Mouse (Mus musculus): ENCODE data around the gene Tmem156. TPM values are rescaled to one million over a fixed set of nuclear protein-coding genes. Genes with fewer than 3 reads are reported as not detected.

Gene Tmem156
- total RNA-seq, 2 experiments from 2014 or later = not detected

DNA sequence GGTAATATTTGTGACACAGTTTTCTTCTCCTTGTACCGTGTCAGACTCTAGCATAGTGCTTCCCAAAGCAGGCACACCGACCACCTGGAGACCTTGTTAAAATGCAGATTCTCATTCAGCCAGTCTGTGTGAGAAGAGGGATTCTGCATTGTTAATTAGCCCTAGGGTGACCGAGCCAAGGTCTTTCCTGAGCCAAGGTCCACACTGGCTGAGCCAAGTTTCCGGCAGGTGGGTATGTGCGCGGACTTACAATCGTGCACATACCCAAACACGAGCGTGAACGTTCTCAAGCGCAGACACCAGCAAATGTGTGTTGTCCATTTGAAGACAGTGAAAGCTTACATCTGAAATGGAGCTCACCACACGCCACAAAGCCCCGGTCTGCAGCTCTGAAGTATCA, 55.3 kb downstream of the Tmem156 start:
- intact Hi-C loops (cut with DNase I) = no loop called here
- DNase-seq = no peak
- no peak for TF ChIP-seq CTCF (IDR thresholded peaks at IDR 0.05)
- no peak overlapping the region for H3K4me3 ChIP-seq
- no peak overlapping the region for H3K27ac ChIP-seq

DNA sequence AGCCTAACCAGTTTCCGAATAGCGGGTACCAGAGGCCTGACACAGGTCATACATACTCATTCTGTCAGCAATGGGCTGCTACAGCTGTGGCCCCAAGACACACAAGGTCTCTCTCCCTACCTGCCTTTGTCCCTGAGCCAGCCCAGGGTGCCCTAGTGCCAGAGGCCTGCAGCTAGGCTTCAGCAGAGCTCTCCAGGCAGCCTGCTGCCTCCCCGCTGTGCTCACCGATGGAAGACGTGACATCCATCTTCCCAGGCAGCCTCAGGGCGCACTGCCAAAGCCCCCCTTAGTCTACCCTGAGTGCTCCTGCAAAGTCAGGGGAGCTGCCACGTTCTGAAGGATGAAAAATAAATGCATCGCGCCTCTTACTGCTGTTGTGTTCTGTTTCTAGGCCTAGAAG, 63.9 kb downstream of the Tmem156 start:
- intact Hi-C loops (cut with DNase I) = no loop called here
- no peak overlapping the region for H3K4me3 ChIP-seq
- H3K27ac ChIP-seq = no peak overlapping the region
- DNase-seq = no peak
- TF ChIP-seq CTCF (IDR thresholded peaks at IDR 0.05) = no peak

DNA sequence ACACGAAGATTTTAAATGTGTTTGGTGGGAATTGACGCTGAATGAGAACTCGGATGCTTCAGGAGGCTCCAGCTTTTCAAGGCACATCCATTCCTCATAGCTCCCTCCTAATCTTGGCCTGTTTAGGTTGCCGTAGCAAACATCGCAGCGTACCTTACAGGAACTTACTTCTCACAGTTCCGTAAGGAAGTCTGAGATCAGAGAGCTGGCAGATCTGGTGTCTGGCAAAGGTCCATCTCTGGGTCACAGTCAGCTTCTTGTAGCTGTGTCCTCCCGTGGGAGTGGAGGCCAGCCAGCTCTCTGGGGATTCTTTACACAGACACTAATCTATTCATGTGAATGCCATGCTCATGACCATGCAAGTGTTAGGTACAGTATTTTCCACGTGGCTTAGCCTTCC, 65.2 kb downstream of the Tmem156 start:
- no peak overlapping the region for H3K27ac ChIP-seq
- H3K4me3 ChIP-seq = no peak overlapping the region
- DNase-seq = peak; percentile 46
- TF ChIP-seq CTCF (IDR thresholded peaks at IDR 0.05) = no peak
- intact Hi-C loops (cut with DNase I) = no loop called here

DNA sequence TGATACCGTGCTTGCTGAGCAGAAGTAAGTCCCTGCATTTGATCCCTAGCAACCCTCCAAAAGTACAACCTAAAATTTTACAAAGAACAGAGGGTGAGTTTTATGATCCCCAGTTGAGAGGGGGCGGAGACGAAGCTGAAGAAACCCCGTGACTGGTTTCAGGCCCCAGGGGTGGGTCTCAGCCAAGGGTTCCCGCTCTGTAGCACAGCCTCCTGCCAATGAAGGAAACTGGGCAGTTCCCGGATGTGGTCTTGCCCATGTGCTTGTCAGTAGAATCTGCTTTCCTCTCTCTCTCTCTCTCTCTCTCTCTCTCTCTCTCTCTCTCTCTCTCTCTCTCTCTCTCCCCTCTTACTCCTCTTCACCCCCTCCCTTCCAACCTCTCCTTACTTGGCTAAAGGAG, 66.0 kb downstream of the Tmem156 start:
- no peak overlapping the region for H3K27ac ChIP-seq
- DNase-seq = peak; percentile 34
- no peak overlapping the region for H3K4me3 ChIP-seq
- no peak for TF ChIP-seq CTCF (IDR thresholded peaks at IDR 0.05)
- intact Hi-C loops (cut with DNase I) = no loop called here

DNA sequence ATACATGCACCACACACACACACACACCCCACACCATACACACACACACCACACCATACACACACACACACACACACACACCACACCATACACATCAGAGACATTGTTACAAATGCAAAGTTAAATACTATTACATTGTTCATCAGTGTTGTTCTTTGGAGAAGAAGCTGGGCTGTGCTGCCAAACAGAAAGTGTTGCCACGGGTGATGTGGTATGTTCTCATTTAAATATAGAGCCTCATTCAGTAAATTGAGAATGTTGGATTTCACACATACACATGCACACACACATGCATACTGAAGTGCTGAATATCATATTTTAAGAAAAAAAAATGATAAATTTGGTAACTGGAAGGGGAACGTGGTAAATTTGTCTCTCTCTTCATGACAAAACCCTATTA, 67.3 kb downstream of the Tmem156 start:
- no peak for DNase-seq
- no peak overlapping the region for H3K4me3 ChIP-seq
- intact Hi-C loops (cut with DNase I) = no loop called here

DNA sequence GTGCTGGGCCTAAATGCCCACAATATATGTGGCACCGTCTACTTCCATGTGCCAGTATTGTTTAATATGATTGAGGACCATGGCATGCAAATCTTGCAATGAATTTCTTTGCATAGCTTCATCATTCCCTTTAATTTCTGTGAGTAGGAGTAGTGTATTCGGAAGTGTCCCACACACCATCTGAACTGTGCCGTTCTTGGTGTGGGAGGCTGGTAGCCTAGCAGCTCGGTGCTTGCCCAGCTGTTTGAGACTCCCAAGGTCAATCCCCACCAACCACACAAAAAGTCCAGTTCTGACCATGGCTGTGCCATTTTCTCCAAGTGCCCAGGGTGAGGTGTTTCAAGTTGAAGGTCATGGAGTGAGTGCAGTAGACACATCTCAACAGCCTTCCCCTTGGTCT, 69.9 kb downstream of the Tmem156 start:
- intact Hi-C loops (cut with DNase I) = no loop called here
- Histone ChIP-seq H3K4me3 (no peak overlapping the region), H3K27ac (no peak overlapping the region)
- no peak for DNase-seq
- no peak for TF ChIP-seq CTCF (IDR thresholded peaks at IDR 0.05)

More for the DNA sequence above, 67.3 kb downstream of the Tmem156 start:
- H3K27ac ChIP-seq = no peak overlapping the region
- TF ChIP-seq CTCF (IDR thresholded peaks at IDR 0.05) = no peak

DNA sequence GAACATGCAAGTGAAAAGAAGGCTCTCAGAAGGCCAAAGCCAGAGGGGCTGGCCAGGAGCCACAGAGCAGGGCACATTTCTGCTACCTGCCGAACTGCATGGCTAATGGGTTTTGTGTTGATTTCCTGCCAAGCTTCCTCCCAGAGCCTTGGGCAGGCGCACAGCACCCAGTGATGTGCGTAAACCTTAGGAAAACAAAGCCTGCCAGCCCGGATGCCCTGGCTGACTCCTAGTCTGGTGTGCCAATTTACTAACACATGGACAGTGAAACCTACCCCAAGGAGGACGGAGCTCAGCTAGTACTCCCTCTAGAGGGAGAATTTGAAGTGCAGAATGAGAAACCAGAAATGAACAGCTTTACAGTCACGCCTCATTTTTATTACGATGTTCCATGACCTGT, 72.1 kb downstream of the Tmem156 start:
- TF ChIP-seq CTCF (IDR thresholded peaks at IDR 0.05) = peak; percentile 58
- intact Hi-C loops (cut with DNase I) = loop anchor here (5.0 kb wide), 1 partner anchor 222 kb away; no protein-coding TSS in a partner anchor
- DNase-seq = peak; percentile 61
- H3K27ac ChIP-seq = peak overlapping the region; percentile 46; the same call in 1 of the 2 replicates
- peak overlapping the region; percentile 30 for H3K4me3 ChIP-seq

DNA sequence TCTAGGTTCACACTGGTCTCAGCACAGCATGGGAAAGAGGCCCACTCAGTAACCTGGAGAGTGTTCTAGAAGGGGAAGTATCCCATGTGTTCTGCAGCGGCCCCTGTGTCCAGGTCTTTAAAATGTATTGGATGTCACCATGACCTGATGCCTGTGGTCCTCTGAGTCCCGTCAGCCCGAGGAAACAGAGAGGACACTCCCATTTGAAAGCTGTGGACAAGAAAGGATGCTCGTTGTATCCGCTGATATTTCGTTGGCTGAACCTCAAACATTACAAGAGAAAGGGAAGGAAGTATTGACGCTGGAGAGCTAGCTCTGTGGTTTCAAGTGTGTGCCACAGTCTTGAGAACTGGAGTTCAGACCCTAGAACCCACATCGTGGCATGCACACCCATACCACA, 72.8 kb downstream of the Tmem156 start:
- no peak overlapping the region for H3K27ac ChIP-seq
- intact Hi-C loops (cut with DNase I) = loop anchor here (5.0 kb wide), 1 partner anchor 223 kb away; no protein-coding TSS in a partner anchor
- TF ChIP-seq CTCF (IDR thresholded peaks at IDR 0.05) = no peak
- no peak overlapping the region for H3K4me3 ChIP-seq
- DNase-seq = no peak

DNA sequence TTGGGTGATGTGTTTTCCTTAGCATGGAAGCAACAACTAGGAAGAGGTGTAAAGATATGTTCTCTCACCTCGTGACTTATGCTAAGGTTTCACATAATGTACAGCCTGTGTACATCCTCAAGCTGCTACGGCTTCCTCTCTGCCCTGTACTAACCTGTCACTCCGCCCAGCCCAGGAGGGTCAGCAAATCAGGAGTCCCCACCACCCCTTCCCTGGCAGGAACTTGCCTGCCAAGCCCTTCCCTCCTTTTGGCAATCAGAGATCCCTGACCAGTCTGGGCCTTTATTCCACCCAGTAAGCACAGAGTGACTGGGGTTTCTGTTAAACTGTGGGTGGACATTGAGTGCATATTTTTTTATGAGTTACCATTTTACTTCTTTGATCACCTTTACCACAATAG, 76.4 kb downstream of the Tmem156 start:
- intact Hi-C loops (cut with DNase I) = loop anchor here (5.0 kb wide), 1 partner anchor 227 kb away; no protein-coding TSS in a partner anchor
- DNase-seq = no peak
- H3K4me3 ChIP-seq = no peak overlapping the region
- TF ChIP-seq CTCF (IDR thresholded peaks at IDR 0.05) = no peak
- no peak overlapping the region for H3K27ac ChIP-seq

DNA sequence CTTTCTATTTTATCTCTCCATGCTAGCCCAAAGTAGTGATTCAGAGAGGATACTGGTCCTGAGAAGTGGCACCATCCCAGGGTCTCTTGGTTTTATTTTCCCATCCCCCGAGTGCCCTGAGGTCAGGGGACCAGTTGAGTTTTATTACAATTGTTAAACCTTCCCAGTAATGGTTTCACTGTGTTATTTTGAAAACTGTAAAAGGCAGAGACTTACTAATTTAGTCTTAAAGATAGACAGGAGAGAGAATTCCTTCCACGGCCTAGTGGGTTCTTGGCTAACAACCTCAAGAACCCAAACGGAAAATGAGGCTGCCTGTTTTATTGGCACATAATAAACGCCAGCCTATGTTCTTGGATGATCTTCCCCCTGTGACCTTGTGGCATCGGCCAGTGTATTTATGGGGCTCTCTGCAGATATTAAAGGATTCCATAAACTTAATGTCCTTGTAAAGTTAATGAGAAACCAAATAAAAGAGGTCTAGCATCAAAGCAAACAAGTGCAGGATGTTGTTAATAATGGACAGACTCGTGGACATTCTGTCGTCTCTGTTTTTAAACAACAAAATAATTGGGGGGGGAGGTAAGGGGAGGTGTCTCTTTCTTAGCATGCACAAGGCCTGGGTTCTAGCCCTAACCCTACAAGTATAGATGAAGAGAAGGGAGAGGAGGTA, 79.9 kb downstream of the Tmem156 start:
- H3K27ac ChIP-seq = no peak overlapping the region
- intact Hi-C loops (cut with DNase I) = no loop called here
- no peak for DNase-seq
- no peak overlapping the region for H3K4me3 ChIP-seq
- no peak for TF ChIP-seq CTCF (IDR thresholded peaks at IDR 0.05)

DNA sequence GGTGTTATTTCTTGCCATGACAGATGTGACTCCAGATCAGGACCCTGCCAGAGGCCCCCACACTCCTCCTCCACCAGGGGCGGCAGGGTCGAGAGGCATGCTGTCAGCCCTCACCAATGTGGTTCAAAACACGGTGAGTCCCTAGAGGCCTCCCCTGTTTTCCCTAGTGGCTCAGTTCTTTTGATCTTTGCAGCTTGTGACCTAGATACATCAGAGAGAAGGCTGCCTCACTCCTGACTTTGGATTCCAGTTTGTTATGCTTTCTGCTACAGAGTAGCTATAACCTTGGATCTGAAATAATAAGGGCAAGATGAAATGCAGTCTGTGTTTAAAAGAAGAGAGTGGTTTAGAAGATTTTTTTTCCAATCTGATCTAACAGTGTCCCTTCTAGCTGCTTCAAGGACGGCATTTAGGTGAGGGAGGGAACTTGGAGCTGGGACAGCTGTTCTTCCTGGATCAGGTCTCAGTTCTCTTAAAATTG, 85.9 kb downstream of the Tmem156 start:
- no peak for TF ChIP-seq CTCF (IDR thresholded peaks at IDR 0.05)
- Histone ChIP-seq H3K27ac (peak overlapping the region; percentile 41), H3K4me3 (no peak overlapping the region)
- DNase-seq = no peak
- intact Hi-C loops (cut with DNase I) = no loop called here

DNA sequence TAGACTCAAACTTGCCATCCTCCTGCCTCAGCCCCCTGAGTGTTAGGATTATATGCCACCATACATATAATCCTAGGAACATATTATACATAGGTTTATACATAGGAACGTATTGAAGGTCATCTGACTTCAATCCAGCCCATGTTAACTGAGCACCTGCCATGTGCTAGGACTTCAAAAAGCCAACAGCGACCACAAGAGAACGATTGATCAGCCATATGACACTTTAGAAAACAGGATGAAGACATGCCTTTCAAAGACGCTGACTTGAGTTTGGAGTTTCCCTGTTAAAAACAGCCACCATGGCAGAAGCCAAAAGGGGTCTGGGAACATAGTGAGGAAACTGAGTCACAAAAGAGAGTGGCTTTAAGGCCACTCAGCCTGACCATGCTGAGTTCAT, 86.7 kb downstream of the Tmem156 start:
- DNase-seq = no peak
- H3K27ac ChIP-seq = no peak overlapping the region
- no peak for TF ChIP-seq CTCF (IDR thresholded peaks at IDR 0.05)
- H3K4me3 ChIP-seq = no peak overlapping the region
- intact Hi-C loops (cut with DNase I) = no loop called here

Other genes starting within 250 kb of the Tmem156 start
- gene Tlr1, start 158.6 kb downstream of the Tmem156 start, total RNA-seq (2021) = under 1 TPM; 0.08 to 0.10 TPM
- gene Tlr6, start 132.0 kb downstream of the Tmem156 start, total RNA-seq (2021) = under 1 TPM; 0.28 to 0.36 TPM
- gene Fam114a1, start 122.1 kb downstream of the Tmem156 start, total RNA-seq (2021) = 10 to 100 TPM in 1 of 2 experiments, 1 to 10 TPM in 1; 7.6 to 14.1 TPM
- gene Klhl5, start 15.4 kb upstream of the Tmem156 start, total RNA-seq (2021) = 1 to 10 TPM; 5.1 to 5.9 TPM
- gene Wdr19, start 107.6 kb upstream of the Tmem156 start, total RNA-seq (2021) = 1 to 10 TPM in 1 of 2 experiments, under 1 TPM in 1; 0.95 to 1.7 TPM
- 10 to 100 TPM; 26.3 to 27.7 TPM for gene Rfc1, start 243.5 kb upstream of the Tmem156 start, total RNA-seq (2021)

All from gastrocnemius, adult 2 months (tissue).